Mouse (Mus musculus) testis, adult 2 months (tissue): ENCODE measurements around the gene Casc3.

Experiments
- CTCF ChIP-seq: fragments of 200-500 bp; IDR thresholded peaks from 2 replicates; pipeline ENCODE4 v1.5.1; 2012; ENCODE audit warnings: low read depth, mild to moderate bottlenecking, inconsistent platforms, low read length, moderate library complexity; ENCODE audit not compliant: control insufficient read depth, insufficient read depth, insufficient replicate concordance
- POLR2A ChIP-seq: fragments of 200-500 bp; IDR thresholded peaks from 2 replicates; pipeline ENCODE4 v1.6.1; 2012; ENCODE audit warnings: low read depth, mild to moderate bottlenecking, inconsistent platforms, low read length, moderate library complexity; ENCODE audit not compliant: control insufficient read depth

DNA sequence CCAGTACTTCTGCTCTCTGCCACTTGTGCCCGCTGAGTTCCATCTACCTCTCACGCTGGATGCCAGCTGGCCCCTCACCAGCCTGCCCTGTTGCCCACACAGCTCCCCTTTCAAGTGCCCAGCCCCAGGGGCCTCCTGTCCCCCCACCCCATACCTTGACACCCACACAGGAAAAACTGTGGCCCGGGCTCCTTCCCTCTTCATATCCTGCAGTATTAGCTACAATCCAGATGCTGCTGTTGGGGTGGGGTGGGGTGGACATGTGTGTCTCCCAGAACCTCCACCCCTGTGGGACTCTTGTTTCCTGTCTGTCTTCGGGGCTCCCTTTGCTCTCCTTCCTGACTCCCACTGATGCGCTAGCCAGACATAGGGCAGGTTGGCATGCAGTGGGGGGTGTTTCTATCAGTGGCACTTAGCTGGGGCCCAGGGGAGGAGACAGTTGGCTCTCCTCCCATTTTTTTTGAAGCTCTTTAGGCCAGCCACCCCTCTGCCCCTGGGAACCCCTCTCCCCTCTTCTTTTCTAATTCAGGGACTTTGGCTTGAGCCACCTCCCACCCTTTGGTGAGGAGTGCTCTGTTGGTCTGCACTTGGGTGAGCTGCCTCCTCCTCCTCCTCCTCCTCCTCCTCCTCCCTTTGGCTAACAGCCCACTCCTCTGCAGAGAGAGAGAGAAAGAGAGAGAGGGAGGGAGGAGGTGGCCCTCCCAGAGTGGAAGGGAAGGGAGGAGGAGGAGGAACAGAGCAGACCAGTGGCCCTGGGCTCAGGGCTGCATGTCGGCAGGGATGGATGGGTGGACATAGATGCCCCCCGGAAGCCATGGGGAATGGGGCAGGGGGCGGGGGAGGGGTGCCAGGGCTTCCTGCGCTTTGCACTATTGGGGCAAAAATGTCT is 39.0 kb upstream of the Casc3 start:
- TF ChIP-seq CTCF (no peak), POLR2A (no peak)
